Mouse (Mus musculus): ENCODE data around the gene Aprt.

The Aprt gene

DNA sequence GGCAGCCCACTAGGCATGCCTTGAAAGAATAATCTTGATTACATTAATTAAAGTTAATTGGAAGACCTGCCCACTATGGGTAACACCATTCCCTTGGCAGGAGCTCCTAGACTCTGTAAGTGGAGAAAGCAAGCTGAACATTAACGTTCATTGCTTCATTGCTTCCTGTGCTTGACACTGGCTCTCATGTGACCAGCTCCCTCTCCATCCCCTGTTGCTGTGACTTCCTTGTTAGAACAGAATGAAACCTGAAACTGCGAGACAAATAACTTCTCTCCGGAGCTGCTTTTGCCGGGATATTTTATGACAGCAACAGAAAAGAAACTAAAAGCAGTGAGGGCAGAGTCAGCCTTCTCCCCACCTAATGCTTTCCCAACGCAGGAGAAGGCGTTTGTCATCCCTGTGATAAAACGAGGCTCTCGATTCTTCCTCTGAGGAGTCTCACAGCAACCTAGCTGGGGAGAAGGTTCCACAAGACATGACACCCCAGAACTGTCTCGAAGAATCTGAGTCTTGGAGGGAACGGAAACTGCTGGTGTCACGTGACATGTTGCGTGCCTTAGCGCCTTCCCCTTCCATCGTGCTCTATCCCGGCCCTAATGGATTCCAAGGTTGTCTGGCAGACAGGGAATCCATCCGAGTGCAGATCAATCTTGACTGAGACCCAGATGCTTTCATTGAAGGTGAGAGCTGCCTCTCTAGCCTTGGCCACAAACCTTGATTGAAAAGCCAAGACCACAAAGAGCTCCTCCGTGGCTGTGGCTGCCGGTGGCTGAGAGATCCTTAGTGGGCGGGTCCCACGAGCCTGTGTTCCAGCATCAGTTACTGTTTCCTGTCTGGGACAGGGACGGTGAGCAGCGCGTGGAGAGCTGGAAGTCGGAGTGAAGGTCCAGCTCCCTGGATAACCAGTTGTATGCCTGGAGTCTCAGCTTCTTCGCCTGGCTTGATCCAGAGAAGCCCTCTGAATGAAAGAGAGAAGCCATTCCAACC lies 12.1 kb downstream of the Aprt start:
- no peak for DNase-seq (ENCODE audit: low read depth, low spot score)

DNA sequence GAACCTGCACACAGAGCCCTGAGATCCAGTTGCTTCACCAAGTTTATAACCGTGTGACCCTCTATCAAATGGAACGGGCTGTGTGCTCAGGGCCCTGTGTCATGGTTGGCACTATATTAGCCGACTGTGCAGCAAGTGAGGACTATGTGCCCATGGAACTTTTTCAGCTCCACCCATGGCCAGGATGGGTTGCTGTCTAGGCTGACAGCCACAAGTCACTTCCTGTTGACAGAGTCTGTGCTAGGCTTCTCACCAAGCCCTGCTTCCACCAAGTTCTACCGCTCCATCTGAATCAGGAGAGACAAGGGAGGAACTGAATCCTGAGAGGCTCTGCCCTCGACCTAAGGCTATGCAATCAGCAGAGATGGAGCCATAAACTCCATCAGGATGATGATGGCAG lies 15.5 kb downstream of the Aprt start:
- DNase-seq (ENCODE audit: low read depth, low spot score), result no peak

DNA sequence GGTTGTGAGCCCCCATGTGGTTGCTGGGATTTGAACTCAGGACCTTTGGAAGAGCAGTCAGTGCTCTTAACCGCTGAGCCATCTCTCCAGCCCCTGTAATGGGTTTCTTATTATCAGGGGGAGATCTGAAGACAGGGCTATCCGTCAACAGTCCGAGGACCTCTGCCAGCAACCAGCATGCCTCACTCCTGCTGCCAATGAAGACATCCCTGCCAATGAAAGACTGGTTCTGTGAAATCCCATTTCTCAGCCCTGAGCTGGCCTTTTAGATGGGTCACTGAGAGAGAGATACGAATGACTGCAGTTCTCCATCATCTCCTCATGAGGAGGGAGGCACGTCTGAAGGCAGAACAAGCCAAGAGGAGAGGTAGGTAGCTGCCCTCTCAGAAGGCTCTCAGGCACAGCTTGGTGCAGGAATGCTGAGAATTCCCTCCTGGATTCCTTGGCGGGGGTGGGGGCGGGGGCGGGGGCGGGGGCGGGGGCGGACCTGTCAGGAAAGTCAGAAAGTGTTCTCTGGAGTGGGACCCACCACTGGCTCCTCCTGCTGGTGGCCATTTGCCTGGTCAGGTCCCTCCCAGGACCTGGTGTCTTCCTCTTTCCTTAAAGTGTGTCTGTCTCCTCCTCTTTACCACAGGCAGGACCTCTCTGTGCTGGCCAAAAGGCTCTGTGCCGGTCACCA lies 17.9 kb downstream of the Aprt start:
- no peak for DNase-seq (ENCODE audit: low read depth, low spot score)

DNA sequence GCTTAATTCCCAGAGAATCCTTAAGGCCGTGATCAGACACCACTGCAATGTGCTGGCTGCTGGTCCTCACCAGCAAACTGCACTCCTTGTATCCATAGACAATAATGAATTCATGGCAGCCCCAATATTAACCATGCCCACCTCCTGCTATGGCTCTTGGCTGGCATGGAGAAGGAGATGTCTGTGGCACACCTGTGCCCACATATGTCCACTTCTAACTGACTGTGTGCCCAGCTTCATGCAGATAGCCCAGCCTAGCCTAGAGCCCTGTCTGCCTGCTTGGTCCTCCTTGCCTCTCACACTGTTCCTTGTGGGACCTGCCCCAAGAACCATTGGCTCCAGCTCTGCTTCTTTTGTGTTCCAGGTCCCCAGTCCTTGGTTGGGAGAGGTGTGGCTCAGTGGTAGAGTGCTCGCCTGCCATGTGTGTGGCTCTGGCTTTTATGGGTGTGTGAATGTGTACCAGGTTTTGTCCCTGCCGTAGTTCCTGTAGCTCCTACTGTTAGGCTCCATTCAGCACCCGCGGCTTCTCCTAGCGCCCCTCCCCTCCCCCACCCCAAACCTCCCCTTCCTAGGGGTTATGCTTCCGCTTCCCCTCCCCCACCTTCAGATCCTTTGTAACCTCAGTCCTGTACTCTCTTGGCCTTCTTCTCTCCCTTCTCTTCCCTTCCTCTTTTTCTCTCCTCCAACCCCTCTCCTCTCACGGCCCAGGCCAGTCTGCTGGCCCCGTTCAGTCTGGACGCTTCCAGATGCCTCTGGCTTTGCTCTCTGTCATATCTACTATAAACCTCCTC lies 19.3 kb downstream of the Aprt start:
- DNase-seq (ENCODE audit: low read depth, low spot score), result no peak

DNA sequence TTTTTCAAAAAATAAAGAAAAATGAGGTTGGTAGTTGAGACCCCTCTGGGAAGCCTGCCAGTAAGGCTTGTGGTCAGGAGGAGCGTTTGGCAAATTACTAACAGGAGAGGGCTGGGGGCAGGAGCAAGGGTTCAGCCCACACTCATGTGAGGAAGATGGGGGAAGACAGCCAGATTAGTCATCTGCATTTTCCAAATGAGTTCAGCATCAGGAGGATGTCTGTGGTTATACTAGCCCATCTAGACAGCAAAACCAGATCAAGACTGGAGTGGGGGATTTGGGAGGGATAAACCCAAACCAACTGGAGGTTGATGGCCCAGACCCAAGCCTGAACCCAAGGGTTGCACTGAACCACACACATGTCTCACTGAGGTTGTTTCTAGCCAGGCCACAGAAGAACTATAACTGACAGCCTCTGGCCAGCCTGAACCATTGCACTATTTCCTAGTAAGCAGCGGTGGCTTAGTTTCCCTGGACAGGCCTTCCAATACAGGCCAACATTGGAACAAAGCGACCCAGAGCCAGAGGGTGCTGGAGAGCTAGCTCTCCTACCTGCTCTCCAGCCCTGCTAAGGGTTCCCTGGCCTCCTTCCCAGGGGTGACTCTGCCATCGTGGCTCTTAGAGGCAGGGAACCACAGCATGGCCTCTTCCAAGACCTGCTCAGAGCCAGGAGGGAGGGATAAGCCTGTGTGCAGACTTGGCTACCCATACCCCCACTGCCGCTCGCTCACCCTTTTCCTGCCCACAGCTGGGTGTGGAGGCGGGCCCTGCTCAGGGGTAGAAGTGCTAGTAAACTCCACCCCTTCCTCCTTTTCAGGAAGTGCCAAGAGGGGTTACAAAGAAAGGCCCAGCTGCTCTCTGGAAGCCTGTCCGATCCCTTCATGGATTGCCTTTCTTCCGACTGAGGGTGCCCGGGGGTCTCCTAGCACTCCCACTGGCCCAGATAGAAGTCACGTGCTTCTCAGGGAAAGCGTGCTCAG lies 20.4 kb downstream of the Aprt start:
- DNase-seq (ENCODE audit: low read depth, low spot score), result no peak

DNA sequence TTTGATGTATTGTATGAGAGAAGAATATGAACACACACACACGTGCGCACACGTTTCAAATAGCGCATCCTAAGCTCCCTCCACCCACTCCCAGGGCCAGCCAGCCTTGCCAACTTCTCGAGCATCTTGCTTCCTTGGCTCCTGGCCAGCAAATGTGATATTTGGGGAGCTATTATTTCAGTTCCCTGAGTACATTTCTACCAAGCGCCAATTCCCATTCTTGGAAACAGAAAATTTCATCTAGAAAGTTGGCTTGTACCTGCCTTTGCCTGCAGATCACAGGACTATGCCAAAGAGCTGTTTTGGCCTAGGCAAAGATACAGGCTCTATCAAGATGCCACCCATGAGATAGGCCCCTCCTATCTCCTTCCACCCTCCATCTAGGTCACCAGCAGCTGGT lies 21.9 kb downstream of the Aprt start:
- no peak for DNase-seq (ENCODE audit: low read depth, low spot score)

DNA sequence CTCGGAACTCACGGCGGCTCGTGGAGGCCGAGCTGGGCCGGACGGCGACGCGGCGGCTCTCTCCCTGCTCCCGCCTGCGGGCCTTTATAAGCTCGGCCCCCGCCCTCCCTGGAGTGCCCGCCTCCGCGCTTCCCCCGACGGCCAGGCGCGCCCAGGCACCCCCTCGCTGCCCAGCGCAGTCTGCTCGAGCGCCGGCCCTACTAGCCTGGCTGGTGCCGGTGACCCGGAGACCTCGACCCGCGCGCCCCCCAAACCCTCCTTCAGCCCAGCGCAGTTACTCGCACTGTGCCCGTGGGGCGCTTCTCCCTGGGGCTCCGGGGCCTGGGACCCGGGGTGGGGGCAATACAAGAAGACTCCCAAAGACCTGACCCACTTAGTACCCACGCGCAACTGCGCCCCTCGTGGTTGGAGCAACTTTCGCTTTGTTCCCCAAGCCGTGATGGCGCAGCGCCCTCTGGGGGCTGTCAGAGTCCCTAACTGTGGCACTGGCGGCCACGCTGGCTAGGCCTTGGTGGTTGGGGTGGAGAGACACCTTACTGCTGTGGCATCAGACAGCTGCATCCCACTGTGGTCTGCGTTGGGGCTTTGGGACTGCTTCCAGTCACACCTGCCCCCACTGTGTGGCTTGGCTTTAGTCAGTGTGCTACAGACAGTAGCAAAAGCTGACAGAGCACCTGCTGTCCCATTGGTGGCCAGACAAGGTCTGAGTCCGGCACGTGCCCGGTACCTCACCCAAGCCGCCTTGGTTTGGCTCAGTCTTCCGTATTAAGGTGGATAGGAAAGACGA lies 25.3 kb downstream of the Aprt start, which contains the start of gene Piezo1:
TSS of gene Piezo1 (minus strand) at position 65 of the 787 bp plus-strand sequence.
- DNase-seq (ENCODE audit: low read depth, low spot score), result peak; percentile 64

DNA sequence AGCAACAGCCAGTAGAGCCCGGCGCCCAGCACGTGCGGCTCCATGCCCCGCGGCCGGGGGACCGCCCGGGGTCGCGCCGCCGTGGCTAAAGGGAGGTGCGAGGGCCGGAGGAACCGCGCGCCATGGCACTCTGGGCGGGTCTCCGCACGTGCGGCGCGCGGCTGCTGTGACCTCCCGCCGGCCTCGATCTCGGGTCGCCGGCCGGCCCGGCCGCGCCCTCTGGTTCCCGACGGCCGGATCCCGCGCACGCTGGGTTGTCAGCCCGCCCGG lies 25.8 kb downstream of the Aprt start:
- DNase-seq (ENCODE audit: low read depth, low spot score), result peak; percentile 20

DNA sequence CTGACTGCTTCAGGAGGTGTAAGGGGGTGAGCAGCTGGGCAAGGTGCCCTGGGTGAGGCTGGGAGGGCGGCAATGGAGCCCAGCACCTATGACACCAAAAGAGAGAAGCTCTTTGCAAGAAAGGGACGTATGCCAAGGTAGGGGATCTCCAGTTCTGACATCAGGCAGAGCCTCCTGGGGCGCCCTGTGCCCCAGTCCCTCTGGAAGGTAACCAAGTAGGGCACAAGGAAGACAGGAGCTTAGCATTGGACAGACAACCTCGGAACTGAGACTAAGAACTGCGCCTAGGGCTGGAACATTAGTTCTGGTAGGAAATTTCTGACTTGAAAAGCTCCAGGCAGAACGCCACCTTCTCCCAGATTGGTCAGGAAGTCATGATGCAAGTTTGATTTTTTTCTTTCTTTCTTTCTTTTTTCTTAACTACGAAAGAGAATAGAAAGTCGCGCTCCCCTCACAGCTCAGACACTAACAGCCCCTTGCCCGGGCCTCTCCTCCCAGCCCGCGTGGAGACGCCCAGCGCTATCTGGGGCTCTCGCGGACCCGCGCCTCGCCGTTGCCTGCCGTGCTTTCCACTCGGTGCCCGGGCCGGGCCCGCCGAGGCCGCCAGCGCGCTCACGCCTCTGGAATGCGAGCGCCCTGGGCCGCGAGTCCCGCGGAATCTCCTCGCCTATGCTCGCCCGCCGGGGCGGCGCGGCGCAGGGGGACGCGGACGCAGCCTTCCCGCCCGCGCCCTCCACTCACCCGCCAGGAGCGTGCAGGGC lies 26.3 kb downstream of the Aprt start:
- peak; percentile 17 for DNase-seq (ENCODE audit: low read depth, low spot score)

DNA sequence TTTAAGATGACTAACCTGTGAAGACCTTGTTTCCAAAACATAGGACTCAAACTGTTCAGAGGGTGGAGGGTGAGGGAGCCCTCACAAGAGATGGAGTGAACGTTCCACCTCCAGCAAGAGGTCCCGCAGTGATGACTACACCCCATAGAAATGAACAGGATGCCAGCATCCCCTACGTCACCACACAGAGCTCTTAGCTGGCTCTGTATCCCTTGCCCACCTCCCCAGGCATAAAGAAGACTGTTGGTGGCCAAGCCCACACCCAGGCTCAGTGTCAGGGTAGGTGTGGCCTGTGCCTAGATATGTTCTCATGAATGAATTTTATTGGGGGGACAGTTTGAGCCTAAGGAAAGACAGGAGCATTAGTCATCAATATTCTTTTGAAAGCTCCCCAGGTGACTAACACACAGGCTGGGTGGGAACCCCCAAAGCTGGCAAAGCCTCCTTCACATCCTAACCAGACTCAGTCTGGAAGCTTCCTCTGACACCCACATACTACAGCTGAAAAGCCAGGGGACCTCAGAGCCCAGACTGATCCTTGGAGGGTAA lies 27.7 kb downstream of the Aprt start:
- no peak for DNase-seq (ENCODE audit: low read depth, low spot score)

DNA sequence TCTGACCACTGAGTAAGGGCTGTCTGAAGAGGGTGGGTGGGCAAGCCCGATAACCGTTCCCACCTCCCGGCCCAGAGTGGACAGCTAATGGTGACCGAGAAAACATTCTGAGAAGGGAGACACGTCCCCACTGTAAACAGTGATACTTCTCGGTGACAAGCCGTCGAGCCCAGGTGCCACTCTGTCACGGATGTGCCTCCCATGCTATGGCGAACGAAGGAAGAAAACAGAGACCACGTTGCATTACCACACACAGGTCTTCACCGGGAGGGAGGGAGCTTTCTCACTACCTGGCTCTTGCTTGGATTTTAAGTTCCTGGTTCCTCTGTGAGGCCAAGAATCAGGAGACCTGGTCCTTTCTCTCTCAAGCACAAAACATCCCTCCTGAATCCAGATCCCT lies 28.4 kb downstream of the Aprt start:
- no peak for DNase-seq (ENCODE audit: low read depth, low spot score)

DNA sequence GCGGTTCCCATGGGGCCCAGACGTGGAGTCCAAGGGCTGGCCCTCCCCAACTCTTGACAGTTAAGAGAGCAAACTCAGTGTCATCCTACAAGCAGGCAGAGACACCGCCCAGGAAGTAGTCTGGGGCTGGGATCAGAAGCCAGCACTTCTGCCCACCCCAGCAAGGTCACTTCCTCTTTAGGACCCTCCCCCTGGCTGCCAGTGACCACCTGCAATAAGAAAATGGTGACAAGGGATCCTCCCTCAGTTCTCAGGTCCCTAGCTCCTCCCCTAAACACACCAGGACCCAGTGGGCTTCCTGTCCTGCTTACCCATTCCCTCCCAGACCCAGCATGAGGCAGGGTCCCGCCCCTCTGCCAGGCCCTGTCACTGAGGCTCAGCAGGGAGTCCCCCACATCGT lies 28.9 kb downstream of the Aprt start:
- DNase-seq (ENCODE audit: low read depth, low spot score), result no peak

DNA sequence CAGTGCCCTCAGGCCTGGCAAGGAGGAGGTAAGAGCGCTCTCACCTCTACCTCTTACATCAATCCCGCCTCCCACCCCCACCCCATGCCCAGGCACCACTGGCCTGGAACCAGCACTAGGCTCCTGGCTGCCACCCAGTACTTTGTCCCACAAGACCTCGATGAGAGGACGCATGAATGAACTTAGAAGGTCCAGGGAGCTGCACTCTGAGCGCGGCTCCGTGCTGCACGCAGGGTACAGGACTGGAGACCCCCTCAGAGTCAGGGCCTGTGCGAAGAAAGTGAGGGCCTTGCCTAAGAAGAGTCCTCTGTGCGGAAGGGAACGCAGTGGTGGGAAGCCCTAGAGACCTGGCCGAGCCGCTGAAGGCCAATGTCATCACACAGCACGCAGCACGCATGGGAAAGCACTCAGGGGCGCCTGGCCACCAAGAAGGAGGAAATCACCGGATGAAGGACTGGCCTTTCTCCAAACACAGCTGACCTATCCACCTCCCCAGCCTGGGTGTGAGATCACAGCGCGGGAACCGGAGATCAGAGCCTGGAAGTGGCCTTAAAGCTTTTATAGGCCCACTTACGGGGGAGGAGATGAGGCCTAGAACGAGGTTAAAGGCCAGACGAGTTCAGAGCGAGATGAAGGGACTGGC lies 29.8 kb downstream of the Aprt start:
- no peak for DNase-seq (ENCODE audit: low read depth, low spot score)

DNA sequence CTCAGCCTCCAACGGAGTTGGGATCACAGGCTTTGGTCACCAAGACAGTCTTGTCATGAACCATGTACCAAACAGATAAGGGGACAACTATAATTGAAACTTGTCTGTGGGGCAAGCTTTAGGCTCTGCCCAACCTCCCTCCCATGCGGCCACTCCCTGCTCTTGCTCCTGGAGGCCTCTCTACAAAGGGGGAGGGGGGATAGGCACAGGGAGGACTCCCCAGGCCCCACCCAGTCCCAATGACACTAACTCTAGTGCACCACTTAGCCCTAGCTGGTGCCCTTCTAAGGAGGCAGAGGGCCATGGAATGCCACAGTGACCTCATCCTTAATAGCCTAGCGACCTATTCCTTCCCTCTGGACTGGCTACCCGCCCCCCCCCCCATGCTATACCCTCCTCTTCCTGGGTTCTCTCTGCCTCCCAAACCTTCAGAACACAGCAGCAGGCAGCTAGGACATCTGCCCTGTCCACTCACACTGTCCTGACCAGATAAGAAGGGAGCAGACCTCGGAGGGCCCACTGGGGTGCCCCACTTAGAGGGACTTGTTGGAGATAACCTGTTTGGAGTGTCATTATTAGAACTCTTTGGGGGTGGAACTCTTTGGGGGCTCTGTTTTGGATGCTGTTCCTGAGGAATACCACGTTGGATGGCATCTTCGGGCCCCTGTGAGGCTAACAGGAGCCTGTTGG lies 30.5 kb downstream of the Aprt start:
- no peak for DNase-seq (ENCODE audit: low read depth, low spot score)

DNA sequence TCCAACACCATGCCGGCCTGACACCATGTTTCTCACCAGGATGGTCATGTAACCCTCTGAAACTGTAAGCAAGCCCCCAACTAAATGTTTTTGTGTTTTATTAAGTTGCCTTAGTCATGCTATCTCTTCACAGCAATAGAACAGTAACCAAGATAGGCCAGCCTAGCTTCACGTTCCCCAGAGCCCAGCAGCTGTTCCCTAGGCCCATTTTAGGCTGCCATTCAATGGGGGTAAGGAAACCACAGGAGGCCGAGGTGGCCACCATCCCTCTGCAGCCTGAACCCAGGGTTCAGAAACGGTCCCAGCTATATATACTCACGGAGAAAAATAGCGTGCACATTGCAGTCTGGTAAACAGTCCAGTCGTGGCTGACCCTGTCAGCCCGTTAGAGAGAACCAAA lies 32.6 kb downstream of the Aprt start:
- no peak for DNase-seq (ENCODE audit: low read depth, low spot score)

DNA sequence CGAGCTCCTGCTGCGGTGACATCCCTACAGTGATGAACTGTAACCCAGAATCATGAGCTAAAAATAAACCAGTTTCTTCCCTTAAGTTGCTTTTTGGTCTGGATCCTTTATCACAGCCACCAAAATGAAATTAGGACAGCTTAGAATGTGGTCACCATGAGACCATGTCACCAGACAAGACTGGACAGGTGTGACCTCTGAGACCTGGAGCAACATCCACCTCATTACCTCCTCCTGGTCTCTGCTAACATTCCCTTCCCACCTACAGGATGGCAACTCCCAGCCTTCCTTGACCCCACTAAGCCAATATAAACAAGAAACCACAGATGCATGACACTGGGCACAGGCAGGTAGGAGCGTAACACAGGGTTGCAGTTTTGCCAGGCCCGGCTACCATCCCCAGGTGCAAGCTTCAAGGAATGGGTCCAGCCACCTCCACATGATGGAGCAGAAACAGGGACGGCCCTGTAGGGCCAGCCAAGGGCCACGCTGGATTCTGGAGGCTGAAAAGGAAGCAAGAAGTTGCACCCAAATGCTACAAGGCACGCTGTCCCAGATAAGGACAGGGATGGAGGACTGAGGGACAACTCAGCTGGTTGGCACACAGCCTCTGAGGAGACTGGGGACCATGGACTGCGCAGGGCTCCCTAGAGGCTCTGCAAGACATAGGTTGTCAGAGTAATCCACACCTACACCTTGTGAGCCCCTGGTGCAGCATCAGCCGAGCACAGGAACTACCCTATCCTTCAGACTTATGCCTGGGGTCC lies 38.2 kb downstream of the Aprt start:
- DNase-seq (ENCODE audit: low read depth, low spot score), result no peak

DNA sequence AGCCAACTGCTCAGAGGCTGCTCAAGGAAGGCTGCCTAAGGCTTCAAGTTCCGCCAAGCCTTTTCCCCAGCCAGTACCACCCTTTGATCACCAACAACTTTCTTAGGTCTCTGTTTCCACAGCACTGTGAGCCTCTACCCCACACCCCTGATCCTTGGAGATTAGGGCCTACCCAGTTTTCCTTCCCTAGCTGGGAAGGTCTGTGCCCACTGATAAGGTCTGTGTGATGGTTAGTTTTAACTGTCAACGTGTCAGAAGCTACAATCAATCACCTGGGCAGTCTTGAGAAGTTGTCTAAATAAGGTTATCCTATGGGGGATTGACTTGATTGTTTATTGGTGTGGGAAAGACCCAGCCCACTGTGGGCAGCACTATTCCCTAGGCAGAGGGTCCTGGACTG lies 38.9 kb downstream of the Aprt start:
- DNase-seq (ENCODE audit: low read depth, low spot score), result no peak
